Comparison of ENCODE assay signal across 26 mouse cellular contexts in the genomic region with DNA sequence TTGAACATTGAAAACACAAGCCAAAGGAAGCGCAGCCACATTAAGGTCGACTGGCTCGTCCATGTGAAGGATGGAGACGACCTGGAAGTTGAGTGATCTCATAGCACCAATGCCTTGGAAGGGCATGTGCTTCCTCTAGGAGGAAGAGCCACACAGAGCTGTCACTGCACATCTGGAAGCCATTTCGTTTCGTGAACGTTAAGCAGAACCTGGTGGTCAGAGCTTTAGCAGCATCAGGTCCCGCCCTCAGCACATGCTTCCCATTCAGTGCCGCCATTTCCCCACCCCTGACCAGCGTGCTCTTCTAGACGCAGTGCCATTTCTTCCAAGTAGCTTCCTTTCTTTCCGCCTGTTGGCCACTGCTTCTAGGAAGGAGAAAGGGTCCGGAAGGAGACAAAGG.
"Had no signal": no experiment of that assay in that cellular context is flagged by ENCODE, and none has a peak within 500 bp of the region (broad histone marks: within the 10 kb centered on the region; RNA-seq: fewer than 3 reads in every experiment).

No protein-coding gene starts in this region.

- H3K4me3 ChIP-seq: heart, embryonic 10.5 days; heart, embryonic 12.5 days; hindbrain, embryonic 10.5 days; hindbrain, embryonic 12.5 days; hindbrain, embryonic 15.5 days; kidney, embryonic 15.5 days; layer of hippocampus, adult 2 months; left cerebral cortex, adult 2 months; limb, embryonic 10.5 days; limb, embryonic 12.5 days; liver, embryonic 12.5 days had no signal

- H3K4me2 ChIP-seq: heart, embryonic 12.5 days; hindbrain, embryonic 12.5 days; hindbrain, embryonic 15.5 days; kidney, embryonic 15.5 days; limb, embryonic 12.5 days; liver, embryonic 12.5 days had no signal

- H3K27ac ChIP-seq: heart, embryonic 10.5 days; hindbrain, embryonic 10.5 days; hindbrain, embryonic 12.5 days; hindbrain, embryonic 15.5 days; hindbrain, postnatal 0 days; kidney, embryonic 15.5 days; kidney, postnatal 0 days; layer of hippocampus, adult 2 months; left cerebral cortex, adult 2 months; limb, embryonic 10.5 days; limb, embryonic 12.5 days; liver, embryonic 12.5 days; liver, embryonic 14.5 days had no signal

- H3K27me3 ChIP-seq: heart, embryonic 12.5 days; hindbrain, embryonic 12.5 days; hindbrain, embryonic 15.5 days; kidney, embryonic 15.5 days; limb, embryonic 12.5 days; liver, embryonic 12.5 days had no signal

- H3K9me3 ChIP-seq: heart, embryonic 10.5 days; heart, embryonic 12.5 days; hindbrain, embryonic 10.5 days; hindbrain, embryonic 12.5 days; hindbrain, embryonic 15.5 days; kidney, embryonic 15.5 days; limb, embryonic 10.5 days; limb, embryonic 12.5 days; liver, embryonic 12.5 days had no signal

- H3K4me1 ChIP-seq: heart, embryonic 10.5 days; heart, embryonic 12.5 days; hindbrain, embryonic 10.5 days; hindbrain, embryonic 12.5 days; hindbrain, embryonic 15.5 days; kidney, embryonic 15.5 days; limb, embryonic 12.5 days; liver, embryonic 12.5 days had no signal

- H3K9ac ChIP-seq: heart, embryonic 12.5 days; hindbrain, embryonic 12.5 days; hindbrain, embryonic 15.5 days; kidney, embryonic 15.5 days; limb, embryonic 12.5 days; liver, embryonic 12.5 days; liver, embryonic 14.5 days had no signal

- DNase-seq: gastrocnemius, postnatal 14 days; gastrocnemius, postnatal 36 days; heart, adult 18-20 months; heart, postnatal 10 days; heart, postnatal 4 days; kidney, adult 11 months; kidney, adult 2 months; kidney, adult 9 months; kidney, postnatal 14 days; kidney, postnatal 4 days; liver had no signal

- ATAC-seq: hindbrain, postnatal 0 days; intestine, embryonic 16.5 days; liver, embryonic 12.5 days had no signal
